Mouse (Mus musculus) neural tube, embryonic 15.5 days (tissue): ENCODE measurements around the gene Pdcd4. TPM values are rescaled to one million over a fixed set of nuclear protein-coding genes. Genes with fewer than 3 reads are reported as not detected.

Source experiments
- ATAC-seq: fragments of 200-750 bp; cut with Nextera tagmentation; 2 replicates; pipeline ENCODE4 v1.8.0; 2017; ENCODE audit warnings: mild to moderate bottlenecking, moderate TSS enrichment, moderate library complexity; ENCODE audit not compliant: low FRiP score
- H3K27ac ChIP-seq: fragments of 300-500 bp; sonication (generic); replicated peaks from 2 replicates; pipeline ENCODE4 v1.5.1; 2015; ENCODE audit warnings: mild to moderate bottlenecking, inconsistent platforms
- H3K27me3 ChIP-seq: fragments of 300-500 bp; sonication (generic); replicated peaks from 2 replicates; pipeline ENCODE4 v1.6.1; 2015; ENCODE audit warnings: inconsistent platforms
- H3K36me3 ChIP-seq: fragments of 300-500 bp; sonication (generic); 2 replicates; pipeline ENCODE4 v1.6.1; 2015; ENCODE audit warnings: inconsistent platforms
- H3K4me1 ChIP-seq: fragments of 300-500 bp; sonication (generic); 2 replicates; pipeline ENCODE4 v1.6.1; 2015; ENCODE audit warnings: inconsistent platforms
- H3K4me2 ChIP-seq: fragments of 300-500 bp; sonication (generic); 2 replicates; pipeline ENCODE4 v1.6.1; 2015; ENCODE audit warnings: inconsistent platforms, mild to moderate bottlenecking, moderate library complexity
- H3K4me3 ChIP-seq: fragments of 300-500 bp; sonication (generic); replicated peaks from 2 replicates; pipeline ENCODE4 v1.5.1; 2015; ENCODE audit warnings: mild to moderate bottlenecking, inconsistent platforms
- H3K9ac ChIP-seq: fragments of 300-500 bp; sonication (generic); replicated peaks from 2 replicates; pipeline ENCODE4 v1.6.1; 2015; ENCODE audit warnings: mild to moderate bottlenecking, inconsistent platforms
- H3K9me3 ChIP-seq: fragments of 300-500 bp; sonication (generic); replicated peaks from 2 replicates; pipeline ENCODE4 v1.6.1; 2016; ENCODE audit warnings: inconsistent platforms
- WGBS: fragments of 180-500 bp; shearing (Covaris S2); methylation state at CpG from one replicate; pipeline ENCODE4 v1.1.7; 2015; ENCODE audit warnings: mixed read lengths; 5-methylcytosine and 5-hydroxymethylcytosine counted together
- polyA plus RNA-seq: library from polyadenylated mRNA; unstranded; fragments of >200 nt; fragmentation: Nextera tagmentation; extraction: Ambion mirVana; gene quantifications from 2 replicates; pipeline ENCODE4 v1.2.1, GENCODE M21; 2015

Pdcd4 gene
- 60.3 and 69.1 TPM in 2 replicates for polyA plus RNA-seq

GRCm38 (mm10) chr19:53892061-53892460, at the start of gene Pdcd4:
Gene Pdcd4 (plus strand): TSS chr19:53892231.
- WGBS, result 49% methylated on average over 3 of the region's 3 CpGs
- H3K27me3 ChIP-seq, result no peaks in the 10 kb centered on the region
- no peak for ATAC-seq
- no peak within 1 kb of the TSS for H3K4me3 ChIP-seq
- H3K9me3 ChIP-seq, result no peaks in the 10 kb centered on the region
- 0 out of 2 replicates have a peak within 1 kb of the TSS, but pooled peaks have one; percentile 11 for H3K27ac ChIP-seq
- no peak within 1 kb of the TSS for H3K4me2 ChIP-seq
- H3K9ac ChIP-seq, result no peak within 1 kb of the TSS
- 0 out of 2 replicates have a peak, but pooled peaks cover 6% of the 10 kb centered on the region for H3K4me1 ChIP-seq
- H3K36me3 ChIP-seq, result no peaks in the 10 kb centered on the region

- no peak overlapping the region for H3K27ac ChIP-seq
- H3K4me2 ChIP-seq, result no peak overlapping the region
- H3K27me3 ChIP-seq, result peaks cover 5% of the 10 kb centered on the region; the same call in 1 of the 2 replicates
- H3K36me3 ChIP-seq, result no peaks in the 10 kb centered on the region
- H3K4me1 ChIP-seq, result no peaks in the 10 kb centered on the region
- H3K9me3 ChIP-seq, result no peaks in the 10 kb centered on the region
- no peak for ATAC-seq
- no peak overlapping the region for H3K4me3 ChIP-seq
- no peak overlapping the region for H3K9ac ChIP-seq
- 91% methylated on average over 8 of the region's 8 CpGs for WGBS
Observed at GRCm38 (mm10) chr19:53843972-53844371, 48.1 kb upstream of the Pdcd4 start.

GRCm38 (mm10) chr19:53848272-53848995, 43.6 kb upstream of the Pdcd4 start:
- 88% methylated on average over 10 of the region's 10 CpGs for WGBS
- H3K4me2 ChIP-seq, result no peak overlapping the region

GRCm38 (mm10) chr19:53850166-53850922, 41.7 kb upstream of the Pdcd4 start:
- Histone ChIP-seq H3K27ac (0 out of 2 replicates have a peak overlapping the region, but pooled peaks have one; percentile 10), H3K9ac (no peak overlapping the region), H3K4me2 (no peak overlapping the region), H3K9me3 (no peaks in the 10 kb centered on the region), H3K36me3 (no peaks in the 10 kb centered on the region), H3K27me3 (peaks cover 8% of the 10 kb centered on the region; the same call in 1 of the 2 replicates), H3K4me3 (no peak overlapping the region), H3K4me1 (peaks cover 44% of the 10 kb centered on the region)
- WGBS, result 55% methylated on average over 18 of the region's 18 CpGs
- no peak for ATAC-seq

More at GRCm38 (mm10) chr19:53848272-53848995, 43.6 kb upstream of the Pdcd4 start:
- Histone ChIP-seq H3K27me3 (peaks cover 5% of the 10 kb centered on the region; the same call in 1 of the 2 replicates), H3K36me3 (no peaks in the 10 kb centered on the region), H3K27ac (no peak overlapping the region), H3K4me1 (peaks cover 36% of the 10 kb centered on the region), H3K9ac (no peak overlapping the region), H3K4me3 (no peak overlapping the region), H3K9me3 (no peaks in the 10 kb centered on the region)
- ATAC-seq, result no peak

- no peak overlapping the region for H3K4me2 ChIP-seq
- no peaks in the 10 kb centered on the region for H3K36me3 ChIP-seq
- peaks cover 44% of the 10 kb centered on the region for H3K4me1 ChIP-seq
- H3K27ac ChIP-seq, result peak overlapping the region; percentile 83
- no peak overlapping the region for H3K4me3 ChIP-seq
- H3K9ac ChIP-seq, result no peak overlapping the region
- no peak for ATAC-seq
- WGBS, result 87% methylated on average over 13 of the region's 13 CpGs
- peaks cover 6% of the 10 kb centered on the region; the same call in 1 of the 2 replicates for H3K27me3 ChIP-seq
- H3K9me3 ChIP-seq, result no peaks in the 10 kb centered on the region
Observed at GRCm38 (mm10) chr19:53851352-53851751, 40.7 kb upstream of the Pdcd4 start.

- H3K4me3 ChIP-seq, result no peak overlapping the region
- H3K4me2 ChIP-seq, result peak overlapping the region; percentile 40
- H3K9ac ChIP-seq, result no peak overlapping the region
- H3K27ac ChIP-seq, result peak overlapping the region; percentile 83
- 76% methylated on average over 14 of the region's 14 CpGs for WGBS
- 0 out of 2 replicates have a peak, but pooled peaks cover 3% of the 10 kb centered on the region for H3K27me3 ChIP-seq
- H3K36me3 ChIP-seq, result no peaks in the 10 kb centered on the region
- H3K4me1 ChIP-seq, result peaks cover 44% of the 10 kb centered on the region
- ATAC-seq, result peak; percentile 51; the same call in 1 of the 2 replicates
- H3K9me3 ChIP-seq, result no peaks in the 10 kb centered on the region
Observed at GRCm38 (mm10) chr19:53851826-53852698, 40.0 kb upstream of the Pdcd4 start.

GRCm38 (mm10) chr19:53852699-53853451, 39.2 kb upstream of the Pdcd4 start:
- 0 out of 2 replicates have a peak, but pooled peaks cover 3% of the 10 kb centered on the region for H3K27me3 ChIP-seq
- H3K36me3 ChIP-seq, result no peaks in the 10 kb centered on the region
- no peak overlapping the region for H3K4me3 ChIP-seq
- peak overlapping the region; percentile 83 for H3K27ac ChIP-seq
- H3K4me2 ChIP-seq, result peak overlapping the region; percentile 40
- no peak overlapping the region for H3K9ac ChIP-seq
- H3K4me1 ChIP-seq, result peaks cover 44% of the 10 kb centered on the region
- WGBS, result 12% methylated on average over 15 of the region's 15 CpGs
- no peaks in the 10 kb centered on the region for H3K9me3 ChIP-seq
- peak; percentile 87 for ATAC-seq

- WGBS, result 76% methylated on average over 4 of the region's 4 CpGs
- 0 out of 2 replicates have a peak, but pooled peaks cover 3% of the 10 kb centered on the region for H3K27me3 ChIP-seq
- H3K27ac ChIP-seq, result no peak overlapping the region
- no peak overlapping the region for H3K9ac ChIP-seq
- no peaks in the 10 kb centered on the region for H3K9me3 ChIP-seq
- no peak overlapping the region for H3K4me2 ChIP-seq
- no peaks in the 10 kb centered on the region for H3K36me3 ChIP-seq
- peaks cover 45% of the 10 kb centered on the region for H3K4me1 ChIP-seq
- H3K4me3 ChIP-seq, result no peak overlapping the region
- ATAC-seq, result no peak
Observed at GRCm38 (mm10) chr19:53854978-53855377, 37.1 kb upstream of the Pdcd4 start.

GRCm38 (mm10) chr19:53855781-53856180, 36.2 kb upstream of the Pdcd4 start:
- Histone ChIP-seq H3K9me3 (no peaks in the 10 kb centered on the region), H3K27me3 (0 out of 2 replicates have a peak, but pooled peaks cover 3% of the 10 kb centered on the region), H3K4me2 (no peak overlapping the region), H3K27ac (no peak overlapping the region), H3K4me1 (peaks cover 37% of the 10 kb centered on the region), H3K4me3 (no peak overlapping the region), H3K9ac (no peak overlapping the region), H3K36me3 (no peaks in the 10 kb centered on the region)
- ATAC-seq, result no peak
- WGBS, result 64% methylated on average over 5 of the region's 5 CpGs

- ATAC-seq, result no peak
- Histone ChIP-seq H3K4me1 (peaks cover 28% of the 10 kb centered on the region), H3K4me3 (no peak overlapping the region), H3K9me3 (no peaks in the 10 kb centered on the region), H3K27ac (no peak overlapping the region), H3K4me2 (no peak overlapping the region), H3K27me3 (0 out of 2 replicates have a peak, but pooled peaks cover 3% of the 10 kb centered on the region), H3K9ac (no peak overlapping the region), H3K36me3 (no peaks in the 10 kb centered on the region)
- 56% methylated on average over 9 of the region's 9 CpGs for WGBS
Observed at GRCm38 (mm10) chr19:53856794-53857193, 35.2 kb upstream of the Pdcd4 start.
